Mouse (Mus musculus): ENCODE measurements at regions not wholly inside any gene's neighbourhood (a gene's known extent, or its start where the extent isn't known, plus 50 kb on each side); places are given as distances from the start of the nearest gene placed in this dataset.

DNA sequence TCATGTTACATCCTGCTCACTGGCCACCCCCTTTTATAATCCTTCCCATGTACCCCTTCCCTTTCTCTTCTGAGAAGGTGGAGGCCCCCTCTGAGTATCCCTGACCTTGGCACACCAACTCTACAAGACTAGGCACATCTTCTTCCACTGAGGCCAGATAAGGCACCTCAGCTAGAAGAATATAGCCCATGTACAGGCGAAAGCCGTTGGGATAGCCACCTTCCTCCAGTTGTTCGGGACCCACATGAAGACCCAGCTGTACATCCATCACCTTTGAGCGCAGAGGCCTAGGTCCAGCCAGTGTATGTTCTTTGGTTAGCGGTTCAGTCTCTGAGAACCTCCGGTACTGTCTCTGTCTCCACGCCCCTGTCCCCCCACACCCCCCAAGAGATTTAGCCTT is 189.9 kb downstream of the Spry2 start:
- Histone ChIP-seq H3K9me3 (ENCODE audit: control insufficient read depth, low read length) (no peaks in the 10 kb centered on the region), H3K4me2 (ENCODE audit: low read length) (no peak overlapping the region), H3K9ac (ENCODE audit: low read depth, low read length) (no peak overlapping the region), H3K27me3 (replicated peaks; ENCODE audit: control insufficient read depth, insufficient read depth, low read length) (no peaks in the 10 kb centered on the region), H3K4me3 (ENCODE audit: low read length) (no peak overlapping the region), H3K4me1 (ENCODE audit: control insufficient read depth, insufficient read depth, low read depth, low read length) (no peaks in the 10 kb centered on the region), H3K27ac (ENCODE audit: low read depth, low read length) (no peak overlapping the region), H3K36me3 (ENCODE audit: control insufficient read depth, insufficient read depth, low read length) (no peaks in the 10 kb centered on the region)
- 99% methylated on average over 7 of the region's 7 CpGs for WGBS
- ATAC-seq: no peak

GRCm38 (mm10) chr14:105698616-105699015 is 198.0 kb downstream of the Spry2 start:
- H3K27me3 ChIP-seq (replicated peaks; ENCODE audit: control insufficient read depth, insufficient read depth, low read length): no peaks in the 10 kb centered on the region
- no peaks in the 10 kb centered on the region for H3K9me3 ChIP-seq (ENCODE audit: control insufficient read depth, low read length)
- 15% methylated on average over 1 of the region's 1 CpGs for WGBS
- no peak overlapping the region for H3K4me2 ChIP-seq (ENCODE audit: low read length)
- no peak for ATAC-seq
- H3K4me3 ChIP-seq (ENCODE audit: low read length): no peak overlapping the region
- no peaks in the 10 kb centered on the region for H3K4me1 ChIP-seq (ENCODE audit: control insufficient read depth, insufficient read depth, low read depth, low read length)
- no peak overlapping the region for H3K9ac ChIP-seq (ENCODE audit: low read depth, low read length)
- H3K27ac ChIP-seq (ENCODE audit: low read depth, low read length): no peak overlapping the region
- H3K36me3 ChIP-seq (ENCODE audit: control insufficient read depth, insufficient read depth, low read length): no peaks in the 10 kb centered on the region

DNA sequence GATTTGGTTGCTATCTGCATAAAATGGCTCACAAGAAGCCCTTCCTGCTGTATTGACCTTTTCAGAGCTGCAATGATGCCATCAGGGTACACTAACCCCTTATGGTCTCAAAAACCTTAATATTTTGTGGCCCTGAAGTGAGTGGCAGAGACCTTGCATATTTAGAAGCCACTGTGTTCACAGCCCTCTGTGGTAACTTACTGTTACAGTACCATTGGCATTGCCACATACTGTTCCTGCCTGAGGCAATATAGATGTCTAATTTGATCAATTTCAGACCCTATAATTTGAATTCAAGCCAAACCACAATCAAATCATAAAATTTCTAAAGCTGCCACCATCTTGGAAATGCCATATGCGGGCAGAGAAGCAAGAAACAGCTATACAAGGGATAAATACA is 198.5 kb downstream of the Spry2 start:
- Histone ChIP-seq H3K9ac (ENCODE audit: low read depth, low read length) (no peak overlapping the region), H3K27me3 (replicated peaks; ENCODE audit: control insufficient read depth, insufficient read depth, low read length) (no peaks in the 10 kb centered on the region), H3K36me3 (ENCODE audit: control insufficient read depth, insufficient read depth, low read length) (no peaks in the 10 kb centered on the region), H3K4me1 (ENCODE audit: control insufficient read depth, insufficient read depth, low read depth, low read length) (no peaks in the 10 kb centered on the region), H3K4me2 (ENCODE audit: low read length) (no peak overlapping the region), H3K9me3 (ENCODE audit: control insufficient read depth, low read length) (no peaks in the 10 kb centered on the region), H3K4me3 (ENCODE audit: low read length) (no peak overlapping the region), H3K27ac (ENCODE audit: low read depth, low read length) (no peak overlapping the region)
- ATAC-seq: no peak
- 90% methylated on average over 1 of the region's 1 CpGs for WGBS

DNA sequence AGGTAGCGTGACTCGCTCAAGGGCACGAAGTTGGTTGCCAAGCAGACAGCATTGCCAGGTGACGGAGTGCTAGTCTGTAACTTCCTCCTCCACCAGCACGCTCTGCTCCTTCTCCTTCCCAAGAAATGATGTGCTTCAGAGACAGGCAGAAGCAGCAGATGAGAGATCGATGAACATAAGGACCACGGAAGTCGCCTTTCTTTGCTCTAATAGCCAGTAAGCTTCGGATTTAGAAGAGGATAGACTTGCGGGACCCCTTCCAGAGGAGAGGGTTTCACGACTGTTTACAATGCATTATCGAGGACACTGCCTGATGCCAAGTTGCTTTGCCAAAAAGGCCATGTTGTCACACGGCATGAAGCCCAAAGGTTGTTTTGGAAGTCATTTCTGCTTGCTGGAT is 199.2 kb downstream of the Spry2 start:
- peak overlapping the region; percentile 22; the same call in 1 of the 2 replicates for H3K4me2 ChIP-seq (ENCODE audit: low read length)
- H3K9ac ChIP-seq (ENCODE audit: low read depth, low read length): no peak overlapping the region
- H3K9me3 ChIP-seq (ENCODE audit: control insufficient read depth, low read length): no peaks in the 10 kb centered on the region
- no peaks in the 10 kb centered on the region for H3K27me3 ChIP-seq (replicated peaks; ENCODE audit: control insufficient read depth, insufficient read depth, low read length)
- H3K27ac ChIP-seq (ENCODE audit: low read depth, low read length): no peak overlapping the region
- 78% methylated on average over 13 of the region's 13 CpGs for WGBS
- H3K4me3 ChIP-seq (ENCODE audit: low read length): no peak overlapping the region
- ATAC-seq: peak; percentile 64; the same call in 1 of the 2 replicates
- H3K36me3 ChIP-seq (ENCODE audit: control insufficient read depth, insufficient read depth, low read length): no peaks in the 10 kb centered on the region
- H3K4me1 ChIP-seq (ENCODE audit: control insufficient read depth, insufficient read depth, low read depth, low read length): no peaks in the 10 kb centered on the region

DNA sequence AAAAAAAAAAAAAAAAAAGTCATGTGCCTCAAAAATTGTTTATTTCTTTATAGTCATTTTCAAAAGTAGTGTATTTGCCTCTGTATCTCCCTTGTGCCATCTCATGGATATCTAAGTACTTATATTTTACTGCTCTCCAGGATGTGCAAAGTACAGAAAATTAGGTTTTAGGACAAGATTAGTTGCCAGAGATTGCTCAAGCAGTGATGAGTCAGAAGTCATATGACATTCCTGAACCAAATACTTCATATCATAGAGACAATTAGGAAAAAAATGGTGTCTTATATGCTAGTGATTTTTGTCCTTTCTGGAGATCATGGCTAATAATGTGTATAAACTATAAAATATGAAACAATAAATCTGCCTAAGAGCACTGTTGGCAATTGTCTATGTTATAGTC is 201.7 kb downstream of the Spry2 start:
- Histone ChIP-seq H3K4me2 (ENCODE audit: low read length) (no peak overlapping the region), H3K4me1 (ENCODE audit: control insufficient read depth, insufficient read depth, low read depth, low read length) (no peaks in the 10 kb centered on the region), H3K4me3 (ENCODE audit: low read length) (no peak overlapping the region), H3K9me3 (ENCODE audit: control insufficient read depth, low read length) (no peaks in the 10 kb centered on the region), H3K27ac (ENCODE audit: low read depth, low read length) (no peak overlapping the region), H3K9ac (ENCODE audit: low read depth, low read length) (no peak overlapping the region), H3K27me3 (replicated peaks; ENCODE audit: control insufficient read depth, insufficient read depth, low read length) (no peaks in the 10 kb centered on the region), H3K36me3 (ENCODE audit: control insufficient read depth, insufficient read depth, low read length) (no peaks in the 10 kb centered on the region)
- ATAC-seq: no peak

DNA sequence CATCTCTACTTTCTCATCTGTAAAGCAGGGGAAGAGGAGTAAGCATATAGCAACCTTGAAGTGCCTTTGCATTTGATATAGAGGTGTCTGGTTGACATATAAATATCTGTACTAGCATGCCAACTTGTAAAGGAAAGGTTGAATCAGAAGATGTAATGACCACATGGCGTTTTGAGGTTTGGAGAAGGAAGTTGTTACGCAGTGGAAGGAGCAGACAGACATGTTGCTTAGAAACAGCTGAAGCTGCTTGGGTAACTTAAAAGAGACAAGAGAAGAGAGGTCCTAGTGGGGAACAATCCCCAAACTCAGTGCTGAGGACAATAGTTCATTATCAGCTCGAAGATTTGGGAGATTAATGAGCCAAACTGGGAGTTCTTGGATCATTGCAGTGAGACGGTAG is 202.9 kb downstream of the Spry2 start:
- WGBS: 86% methylated on average over 4 of the region's 4 CpGs
- no peak overlapping the region for H3K27ac ChIP-seq (ENCODE audit: low read depth, low read length)
- H3K27me3 ChIP-seq (replicated peaks; ENCODE audit: control insufficient read depth, insufficient read depth, low read length): no peaks in the 10 kb centered on the region
- no peak overlapping the region for H3K4me3 ChIP-seq (ENCODE audit: low read length)
- H3K4me1 ChIP-seq (ENCODE audit: control insufficient read depth, insufficient read depth, low read depth, low read length): no peaks in the 10 kb centered on the region
- H3K9ac ChIP-seq (ENCODE audit: low read depth, low read length): no peak overlapping the region
- no peaks in the 10 kb centered on the region for H3K9me3 ChIP-seq (ENCODE audit: control insufficient read depth, low read length)
- no peaks in the 10 kb centered on the region for H3K36me3 ChIP-seq (ENCODE audit: control insufficient read depth, insufficient read depth, low read length)
- no peak for ATAC-seq
- H3K4me2 ChIP-seq (ENCODE audit: low read length): no peak overlapping the region

- Histone ChIP-seq H3K9me3 (ENCODE audit: control insufficient read depth, low read length) (no peaks in the 10 kb centered on the region), H3K4me3 (ENCODE audit: low read length) (no peak overlapping the region), H3K4me2 (ENCODE audit: low read length) (no peak overlapping the region), H3K4me1 (ENCODE audit: control insufficient read depth, insufficient read depth, low read depth, low read length) (no peaks in the 10 kb centered on the region), H3K27me3 (replicated peaks; ENCODE audit: control insufficient read depth, insufficient read depth, low read length) (no peaks in the 10 kb centered on the region), H3K36me3 (ENCODE audit: control insufficient read depth, insufficient read depth, low read length) (no peaks in the 10 kb centered on the region), H3K9ac (ENCODE audit: low read depth, low read length) (no peak overlapping the region), H3K27ac (ENCODE audit: low read depth, low read length) (no peak overlapping the region)
- no peak for ATAC-seq
- 66% methylated on average over 11 of the region's 11 CpGs for WGBS
These were observed 211.7 kb downstream of the Spry2 start for GRCm38 (mm10) chr14:105684826-105685465.

GRCm38 (mm10) chr14:105684329-105684728 is 212.3 kb downstream of the Spry2 start:
- no peak overlapping the region for H3K4me2 ChIP-seq (ENCODE audit: low read length)
- no peak for ATAC-seq
- no peaks in the 10 kb centered on the region for H3K9me3 ChIP-seq (ENCODE audit: control insufficient read depth, low read length)
- WGBS: 78% methylated on average over 2 of the region's 2 CpGs
- H3K36me3 ChIP-seq (ENCODE audit: control insufficient read depth, insufficient read depth, low read length): no peaks in the 10 kb centered on the region
- no peaks in the 10 kb centered on the region for H3K4me1 ChIP-seq (ENCODE audit: control insufficient read depth, insufficient read depth, low read depth, low read length)
- no peak overlapping the region for H3K9ac ChIP-seq (ENCODE audit: low read depth, low read length)
- H3K27me3 ChIP-seq (replicated peaks; ENCODE audit: control insufficient read depth, insufficient read depth, low read length): no peaks in the 10 kb centered on the region
- H3K27ac ChIP-seq (ENCODE audit: low read depth, low read length): no peak overlapping the region
- no peak overlapping the region for H3K4me3 ChIP-seq (ENCODE audit: low read length)

DNA sequence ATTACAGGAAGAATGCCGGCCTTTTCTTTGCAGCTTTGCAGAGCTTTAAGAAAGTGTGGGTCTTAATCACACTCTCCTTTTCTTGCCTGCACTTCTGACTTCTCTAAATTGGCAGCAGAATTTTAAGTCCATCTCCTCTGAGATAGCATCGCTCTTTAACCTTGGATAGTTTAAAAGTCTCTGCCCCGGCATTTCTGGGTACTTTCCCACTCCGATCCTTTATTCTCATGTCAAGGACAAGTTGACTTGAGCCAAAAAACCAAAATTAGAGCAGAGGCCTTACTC is 220.0 kb downstream of the Spry2 start:
- Histone ChIP-seq H3K27me3 (replicated peaks; ENCODE audit: control insufficient read depth, insufficient read depth, low read length) (no peaks in the 10 kb centered on the region), H3K9me3 (ENCODE audit: control insufficient read depth, low read length) (no peaks in the 10 kb centered on the region), H3K36me3 (ENCODE audit: control insufficient read depth, insufficient read depth, low read length) (no peaks in the 10 kb centered on the region), H3K4me1 (ENCODE audit: control insufficient read depth, insufficient read depth, low read depth, low read length) (peaks cover 4% of the 10 kb centered on the region), H3K27ac (ENCODE audit: low read depth, low read length) (no peak overlapping the region), H3K9ac (ENCODE audit: low read depth, low read length) (no peak overlapping the region), H3K4me3 (ENCODE audit: low read length) (no peak overlapping the region), H3K4me2 (ENCODE audit: low read length) (no peak overlapping the region)
- 13% methylated on average over 4 of the region's 4 CpGs for WGBS
- peak; percentile 24; the same call in 1 of the 2 replicates for ATAC-seq
